Mouse (Mus musculus): ENCODE measurements at regions not wholly inside any gene's neighbourhood (a gene's known extent, or its start where the extent isn't known, plus 50 kb on each side); places are given as distances from the start of the nearest gene placed in this dataset.

GRCm38 (mm10) chr15:62209296-62209695 is 1286.5 kb upstream of the A1bg start:
- H3K36me3 ChIP-seq (ENCODE audit: control insufficient read depth, insufficient read depth): peaks cover 11% of the 10 kb centered on the region
- TF ChIP-seq MYOG (IDR thresholded peaks at IDR 0.05; ENCODE audit: control insufficient read depth in 1 of 3, insufficient read depth in 1 of 3, insufficient read length in 2 of 3, low read depth in 2 of 3) (no peak), TCF3 (IDR thresholded peaks at IDR 0.05; ENCODE audit: insufficient read length, low read depth) (no peak), MYOD1 (IDR thresholded peaks at IDR 0.05; ENCODE audit: control insufficient read depth in 1 of 3, insufficient read length in 2 of 3, low read depth in 2 of 3) (no peak), CEBPB (IDR thresholded peaks at IDR 0.05; ENCODE audit: insufficient read depth, poor library complexity, severe bottlenecking) (no peak), POLR2AphosphoS2 (IDR thresholded peaks at IDR 0.05; ENCODE audit: insufficient read length, low read depth) (no peak)

GRCm38 (mm10) chr15:62206502-62206902 is 1283.7 kb upstream of the A1bg start:
- Histone ChIP-seq H3K4me3 (no peak overlapping the region), H3K36me3 (ENCODE audit: control insufficient read depth, insufficient read depth) (peaks cover 16% of the 10 kb centered on the region), H3K27me3 (ENCODE audit: control insufficient read depth, insufficient read depth, insufficient read length) (no peaks in the 10 kb centered on the region)

More at GRCm38 (mm10) chr15:62209296-62209695, 1286.5 kb upstream of the A1bg start:
- Histone ChIP-seq H3K4me2 (ENCODE audit: low read depth) (no peak overlapping the region), H3K79me2 (ENCODE audit: control insufficient read depth, insufficient read depth) (peaks cover 8% of the 10 kb centered on the region), H3ac (ENCODE audit: control insufficient read depth, insufficient read length) (no peak overlapping the region), H3K27me3 (ENCODE audit: control insufficient read depth, insufficient read depth, insufficient read length) (no peaks in the 10 kb centered on the region), H3K4me3 (no peak overlapping the region)

DNA sequence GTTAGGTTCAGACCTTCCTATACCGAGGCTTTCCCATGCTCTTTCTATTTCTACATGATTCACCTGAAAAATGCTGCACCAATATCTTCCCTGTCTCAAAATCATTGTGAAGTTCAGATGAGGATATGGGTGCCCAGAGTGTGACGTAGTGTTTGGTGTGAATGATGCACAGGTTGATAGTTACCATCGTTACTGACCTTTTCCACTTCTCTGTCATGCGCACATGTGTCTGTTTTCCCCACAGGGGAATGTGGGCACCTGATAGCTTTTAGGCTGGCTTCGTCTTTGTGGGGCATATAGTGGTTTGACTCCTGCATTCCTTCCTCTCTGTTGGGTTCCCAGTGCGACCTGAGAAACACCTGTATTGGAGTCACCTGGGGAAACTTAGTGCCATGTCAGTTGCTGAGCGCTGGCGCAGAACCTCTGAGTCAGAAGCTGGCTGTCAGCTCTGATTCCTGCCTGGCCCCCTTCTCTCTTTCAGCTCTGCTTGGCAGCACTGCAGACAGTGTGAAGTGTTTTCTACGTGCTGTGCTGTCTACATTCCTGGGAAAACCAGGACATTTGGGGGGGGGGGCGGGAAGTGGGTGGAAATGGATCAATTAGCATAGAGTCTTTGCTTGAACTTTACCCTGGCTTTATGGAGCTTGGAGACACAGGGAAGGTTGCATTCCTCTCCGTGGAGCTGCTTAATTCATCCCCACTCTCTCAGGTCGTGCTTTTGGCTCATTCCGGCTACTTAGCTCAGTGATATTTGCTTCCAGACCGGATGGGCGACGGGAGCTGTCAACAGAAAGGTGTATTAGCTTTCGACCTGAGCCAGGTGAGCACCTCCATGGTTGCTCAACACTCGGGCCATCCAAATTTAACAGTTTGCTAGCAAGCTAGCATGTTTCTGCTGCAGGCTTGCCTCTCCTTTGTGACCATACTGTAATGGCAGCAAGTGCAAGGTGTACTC is 1281.4 kb upstream of the A1bg start:
- Histone ChIP-seq H3ac (ENCODE audit: control insufficient read depth, insufficient read length) (no peak overlapping the region), H3K4me2 (ENCODE audit: low read depth) (no peak overlapping the region), H3K79me2 (ENCODE audit: control insufficient read depth, insufficient read depth) (peaks cover 24% of the 10 kb centered on the region), H3K4me3 (no peak overlapping the region), H3K27me3 (ENCODE audit: control insufficient read depth, insufficient read depth, insufficient read length) (no peaks in the 10 kb centered on the region), H3K36me3 (ENCODE audit: control insufficient read depth, insufficient read depth) (peaks cover 29% of the 10 kb centered on the region)
- no peak for TF ChIP-seq USF1 (IDR thresholded peaks at IDR 0.05; ENCODE audit: low read depth)
- no peak for TF ChIP-seq REST (IDR thresholded peaks at IDR 0.05; ENCODE audit: insufficient read depth, insufficient read length)
- TF ChIP-seq SRF (IDR thresholded peaks at IDR 0.05; ENCODE audit: control insufficient read depth, insufficient read length, low read depth): no peak
- no peak for TF ChIP-seq CEBPB (IDR thresholded peaks at IDR 0.05; ENCODE audit: insufficient read depth, poor library complexity, severe bottlenecking)
- TF ChIP-seq MYOG (IDR thresholded peaks at IDR 0.05; ENCODE audit: control insufficient read depth in 1 of 3, insufficient read depth in 1 of 3, insufficient read length in 2 of 3, low read depth in 2 of 3): no peak
- no peak for TF ChIP-seq POLR2A (IDR thresholded peaks at IDR 0.05; ENCODE audit: insufficient read length, low read depth)
- TF ChIP-seq TCF12 (IDR thresholded peaks at IDR 0.05; ENCODE audit: insufficient read depth, poor library complexity, severe bottlenecking): no peak

More at GRCm38 (mm10) chr15:62206502-62206902, 1283.7 kb upstream of the A1bg start:
- H3K79me2 ChIP-seq (ENCODE audit: control insufficient read depth, insufficient read depth): peaks cover 13% of the 10 kb centered on the region
- H3ac ChIP-seq (ENCODE audit: control insufficient read depth, insufficient read length): no peak overlapping the region
- no peak for TF ChIP-seq USF1 (IDR thresholded peaks at IDR 0.05; ENCODE audit: low read depth)
- no peak for TF ChIP-seq POLR2AphosphoS2 (IDR thresholded peaks at IDR 0.05; ENCODE audit: insufficient read length, low read depth)
- no peak for TF ChIP-seq MYOD1 (IDR thresholded peaks at IDR 0.05; ENCODE audit: control insufficient read depth in 1 of 3, insufficient read length in 2 of 3, low read depth in 2 of 3)
- TF ChIP-seq SRF (IDR thresholded peaks at IDR 0.05; ENCODE audit: control insufficient read depth, insufficient read length, low read depth): no peak
- TF ChIP-seq REST (IDR thresholded peaks at IDR 0.05; ENCODE audit: insufficient read depth, insufficient read length): no peak
- TF ChIP-seq MAX (IDR thresholded peaks at IDR 0.05; ENCODE audit: low read depth): no peak
- no peak for TF ChIP-seq E2F4 (IDR thresholded peaks at IDR 0.05; ENCODE audit: insufficient read depth)
- TF ChIP-seq TCF3 (IDR thresholded peaks at IDR 0.05; ENCODE audit: insufficient read length, low read depth): no peak
- TF ChIP-seq POLR2A (IDR thresholded peaks at IDR 0.05; ENCODE audit: insufficient read length, low read depth): no peak
- no peak for TF ChIP-seq TCF12 (IDR thresholded peaks at IDR 0.05; ENCODE audit: insufficient read depth, poor library complexity, severe bottlenecking)
- H3K4me2 ChIP-seq (ENCODE audit: low read depth): no peak overlapping the region

DNA sequence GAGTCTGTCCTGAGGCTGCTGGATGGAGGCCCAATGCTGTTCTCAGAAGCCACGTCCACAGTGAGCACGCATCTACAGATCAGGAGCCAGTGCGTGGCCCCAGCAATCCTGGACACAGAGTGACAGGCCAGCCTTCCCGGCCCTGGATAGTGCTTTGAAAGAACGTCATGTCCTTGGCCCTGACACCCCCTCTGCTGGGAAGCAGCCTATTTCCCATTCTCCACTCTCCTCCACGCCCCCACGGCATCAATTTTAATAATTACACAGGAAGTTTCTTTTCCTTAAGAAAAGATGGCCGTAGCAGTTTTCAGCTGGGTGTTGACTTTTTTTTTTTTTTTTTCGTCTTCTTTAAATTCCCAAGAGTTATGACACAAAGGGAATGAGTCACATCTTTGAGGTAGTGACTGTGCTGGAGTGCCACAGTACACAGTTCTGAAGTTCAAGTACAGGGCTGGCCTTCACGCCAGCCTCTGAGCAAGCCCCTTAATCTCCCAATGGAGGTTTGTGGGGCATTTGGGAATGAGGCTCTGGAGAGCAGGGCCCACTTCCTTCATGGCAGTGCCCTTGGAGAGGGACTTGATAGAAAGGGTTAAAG is 1280.1 kb upstream of the A1bg start:
- TF ChIP-seq MYOD1 (IDR thresholded peaks at IDR 0.05; ENCODE audit: control insufficient read depth in 1 of 3, insufficient read length in 2 of 3, low read depth in 2 of 3): no peak
- TF ChIP-seq CEBPB (IDR thresholded peaks at IDR 0.05; ENCODE audit: insufficient read depth, poor library complexity, severe bottlenecking): no peak
- no peak for TF ChIP-seq TCF12 (IDR thresholded peaks at IDR 0.05; ENCODE audit: insufficient read depth, poor library complexity, severe bottlenecking)
- TF ChIP-seq USF1 (IDR thresholded peaks at IDR 0.05; ENCODE audit: low read depth): no peak
- no peak for TF ChIP-seq REST (IDR thresholded peaks at IDR 0.05; ENCODE audit: insufficient read depth, insufficient read length)
- no peak for TF ChIP-seq MAX (IDR thresholded peaks at IDR 0.05; ENCODE audit: low read depth)
- no peak for TF ChIP-seq MYOG (IDR thresholded peaks at IDR 0.05; ENCODE audit: control insufficient read depth in 1 of 3, insufficient read depth in 1 of 3, insufficient read length in 2 of 3, low read depth in 2 of 3)
- no peak for TF ChIP-seq POLR2AphosphoS2 (IDR thresholded peaks at IDR 0.05; ENCODE audit: insufficient read length, low read depth)
- TF ChIP-seq E2F4 (IDR thresholded peaks at IDR 0.05; ENCODE audit: insufficient read depth): no peak
- TF ChIP-seq POLR2A (IDR thresholded peaks at IDR 0.05; ENCODE audit: insufficient read length, low read depth): no peak
- TF ChIP-seq TCF3 (IDR thresholded peaks at IDR 0.05; ENCODE audit: insufficient read length, low read depth): no peak
- TF ChIP-seq SRF (IDR thresholded peaks at IDR 0.05; ENCODE audit: control insufficient read depth, insufficient read length, low read depth): no peak
- Histone ChIP-seq H3K4me2 (ENCODE audit: low read depth) (no peak overlapping the region), H3K79me2 (ENCODE audit: control insufficient read depth, insufficient read depth) (peaks cover 21% of the 10 kb centered on the region), H3K27me3 (ENCODE audit: control insufficient read depth, insufficient read depth, insufficient read length) (no peaks in the 10 kb centered on the region), H3K36me3 (ENCODE audit: control insufficient read depth, insufficient read depth) (peaks cover 18% of the 10 kb centered on the region), H3K4me3 (no peak overlapping the region), H3ac (ENCODE audit: control insufficient read depth, insufficient read length) (no peak overlapping the region)
